Mouse (Mus musculus) heart, postnatal 0 days (tissue): ENCODE measurements around the gene Tenm2.

ENCODE experiments used
- CTCF ChIP-seq: IDR thresholded peaks from 2 replicates; pipeline ENCODE4 v1.5.1; 2016; ENCODE audit warnings: antibody characterized with exemption, control low read depth, low read depth
- EP300 ChIP-seq: IDR thresholded peaks from 2 replicates; pipeline ENCODE4 v1.6.1; 2016; ENCODE audit warnings: antibody characterized with exemption, low read depth

DNA sequence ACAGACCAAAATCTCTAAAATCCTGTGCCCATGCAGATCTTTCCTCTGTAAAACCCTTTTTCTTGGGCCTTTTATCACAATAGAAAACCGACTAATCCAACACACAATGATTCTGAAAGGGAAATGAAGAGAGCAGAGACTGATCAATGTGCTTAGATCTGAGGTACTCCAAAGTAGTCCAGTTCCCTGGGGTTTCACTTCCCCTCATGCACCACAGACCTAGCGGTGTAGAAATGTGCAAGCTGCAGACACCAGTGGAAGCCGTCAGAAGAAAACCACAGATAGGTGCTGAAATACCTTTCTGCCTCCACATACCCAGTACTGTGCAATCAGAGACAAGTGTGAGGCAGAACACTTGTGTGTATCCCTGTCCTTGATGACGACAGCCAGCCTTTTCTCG is 365.2 kb downstream of the Tenm2 start:
- no peak for TF ChIP-seq CTCF
- no peak for TF ChIP-seq EP300
